Mouse (Mus musculus) frontal cortex, postnatal 10 days (tissue): ENCODE measurements around the gene Ralgps2.
A peak's percentile ranks its signal among the peaks of the same experiment; 100 is the strongest.

Experiments used
- DNase-seq, 2 experiments: peaks; one replicate each; pipeline ENCODE4 v3.0.0; 2022; ENCODE audit warnings: low spot score in 2 of 2, mixed read lengths in 1 of 2

Gene Ralgps2

GRCm38 (mm10) chr1:156909265-156909664 is 30.2 kb downstream of the Ralgps2 start:
- no peak for DNase-seq

- DNase-seq = no peak
These were observed 33.8 kb downstream of the Ralgps2 start for GRCm38 (mm10) chr1:156905660-156906059.

GRCm38 (mm10) chr1:156903899-156904298 is 35.5 kb downstream of the Ralgps2 start:
- DNase-seq = no peak

GRCm38 (mm10) chr1:156901689-156902088 is 37.7 kb downstream of the Ralgps2 start:
- no peak for DNase-seq

GRCm38 (mm10) chr1:156891561-156891960 is 47.9 kb downstream of the Ralgps2 start:
- DNase-seq = no peak

- no peak for DNase-seq
These were observed 50.6 kb downstream of the Ralgps2 start for GRCm38 (mm10) chr1:156888830-156889229.

GRCm38 (mm10) chr1:156885879-156886278 is 53.5 kb downstream of the Ralgps2 start:
- no peak for DNase-seq

GRCm38 (mm10) chr1:156884782-156885181 is 54.6 kb downstream of the Ralgps2 start:
- DNase-seq = no peak

- no peak for DNase-seq
These were observed 68.8 kb downstream of the Ralgps2 start for GRCm38 (mm10) chr1:156870616-156871015.

GRCm38 (mm10) chr1:156870028-156870427 is 69.4 kb downstream of the Ralgps2 start:
- DNase-seq = no peak

- DNase-seq = no peak
These were observed 75.2 kb downstream of the Ralgps2 start for GRCm38 (mm10) chr1:156864240-156864639.

GRCm38 (mm10) chr1:156863726-156864125 is 75.7 kb downstream of the Ralgps2 start:
- DNase-seq = no peak

- DNase-seq = no peak
These were observed 77.9 kb downstream of the Ralgps2 start for GRCm38 (mm10) chr1:156861475-156862043.

GRCm38 (mm10) chr1:156860266-156860665 is 79.2 kb downstream of the Ralgps2 start:
- DNase-seq = no peak

- DNase-seq = no peak
These were observed 79.6 kb downstream of the Ralgps2 start for GRCm38 (mm10) chr1:156859711-156860250.

GRCm38 (mm10) chr1:156859156-156859555 is 80.3 kb downstream of the Ralgps2 start:
- DNase-seq = no peak

GRCm38 (mm10) chr1:156856666-156857065 is 82.8 kb downstream of the Ralgps2 start:
- DNase-seq = no peak

GRCm38 (mm10) chr1:156854558-156854957 is 84.9 kb downstream of the Ralgps2 start:
- no peak for DNase-seq

- DNase-seq = no peak
These were observed 86.6 kb downstream of the Ralgps2 start for GRCm38 (mm10) chr1:156852872-156853271.

GRCm38 (mm10) chr1:156852409-156852808 is 87.0 kb downstream of the Ralgps2 start:
- no peak for DNase-seq

GRCm38 (mm10) chr1:156847098-156847497 is 92.3 kb downstream of the Ralgps2 start:
- DNase-seq = no peak

- DNase-seq = no peak
These were observed 97.6 kb downstream of the Ralgps2 start for GRCm38 (mm10) chr1:156841625-156842339.

- DNase-seq = peak; percentile 19 to 21
These were observed 100.7 kb downstream of the Ralgps2 start for GRCm38 (mm10) chr1:156838695-156839094.
